Comparison of ENCODE assay signal across 17 mouse cellular contexts in the genomic region with DNA sequence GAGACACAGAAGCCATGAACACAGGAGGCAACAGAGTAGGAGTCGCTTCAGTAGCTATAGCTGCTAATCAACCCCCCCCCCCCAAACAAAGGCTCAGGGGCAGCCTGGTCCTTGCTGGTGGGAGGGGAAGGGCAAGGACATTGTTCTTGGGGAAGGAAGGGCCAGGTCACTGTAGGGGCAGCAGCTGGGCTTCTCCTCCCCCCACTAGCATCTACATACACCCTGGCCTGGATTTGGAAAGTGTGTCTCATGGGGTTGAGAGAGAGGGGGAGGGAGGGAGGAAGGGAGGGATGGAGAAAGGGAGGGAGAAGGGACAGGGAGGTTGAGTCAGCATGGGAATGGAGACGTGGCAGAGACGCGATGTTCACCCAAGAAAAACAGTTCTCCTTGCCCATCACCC. TPM values are rescaled to one million over a fixed set of nuclear protein-coding genes. Genes with fewer than 3 reads are reported as not detected.
DNase-seq lines count a peak whose midpoint lies in the region; ATAC-seq and TF ChIP-seq lines count a peak whose summit lies in the region.
"Had no signal": no experiment of that assay in that cellular context is flagged by ENCODE, and none has a peak within 500 bp of the region (broad histone marks: within the 10 kb centered on the region; RNA-seq: fewer than 3 reads in every experiment).

No protein-coding gene starts in this region.

- peak; percentile 98 for DNase-seq in heart, adult 11 months
- no peak for DNase-seq in lung, postnatal 36 days
- peak; percentile 79 for DNase-seq in NIH3T3 (ENCODE audit: low read depth)
- no peak for DNase-seq in urinary bladder, postnatal 10 days (ENCODE audit: low spot score)
- no peak for DNase-seq in hindbrain, postnatal 0 days (ENCODE audit: low spot score)
- DNase-seq: adrenal gland, postnatal 36 days; B cell, adult 2 months; cerebellum, postnatal 25 days; gastrocnemius, postnatal 10 days; kidney, adult 11 months had no signal

- H3K27ac ChIP-seq in heart, embryonic 11.5 days (ENCODE audit: low read depth, low read length) = no peak overlapping the region
- peak overlapping the region; percentile 96 for H3K27ac ChIP-seq in lung, embryonic 15.5 days
- no peak overlapping the region for H3K27ac ChIP-seq in hindbrain, postnatal 0 days
- H3K27ac ChIP-seq: limb, embryonic 12.5 days; liver, embryonic 15.5 days had no signal

- TF ChIP-seq CTCF in hindbrain, postnatal 0 days (IDR thresholded peaks at IDR 0.05; ENCODE audit: low read depth) = no peak

- H3K9me3 ChIP-seq in heart, embryonic 11.5 days (replicated peaks; ENCODE audit: control insufficient read depth, low read length) = no peaks in the 10 kb centered on the region
- no peaks in the 10 kb centered on the region for H3K9me3 ChIP-seq in lung, embryonic 15.5 days
- no peaks in the 10 kb centered on the region for H3K9me3 ChIP-seq in hindbrain, postnatal 0 days (ENCODE audit: low read length)
- H3K9me3 ChIP-seq: embryonic facial prominence, embryonic 13.5 days; limb, embryonic 12.5 days; liver, embryonic 15.5 days had no signal

- TF ChIP-seq POLR2A in myocyte (IDR thresholded peaks at IDR 0.05; ENCODE audit: insufficient read length, low read depth) = no peak

- H3K4me1 ChIP-seq in heart, embryonic 11.5 days (ENCODE audit: control insufficient read depth, insufficient read depth, low read length) = peaks cover 20% of the 10 kb centered on the region
- peaks cover 64% of the 10 kb centered on the region for H3K4me1 ChIP-seq in lung, embryonic 15.5 days
- H3K4me1 ChIP-seq in hindbrain, postnatal 0 days (ENCODE audit: insufficient read depth, low read length) = no peaks in the 10 kb centered on the region

- WGBS in heart, embryonic 11.5 days (ENCODE audit: insufficient replicate concordance) = 46% methylated on average over 4 of the region's 4 CpGs
- WGBS in lung, embryonic 15.5 days = 31% methylated on average over 4 of the region's 4 CpGs
- 24% methylated on average over 4 of the region's 4 CpGs for WGBS in hindbrain, postnatal 0 days

- H3ac ChIP-seq in myocyte (ENCODE audit: control insufficient read depth, insufficient read length) = no peak overlapping the region

- H3K4me2 ChIP-seq in heart, embryonic 11.5 days = no peak overlapping the region
- H3K4me2 ChIP-seq in lung, embryonic 15.5 days = no peak overlapping the region
- H3K4me2 ChIP-seq in myocyte (ENCODE audit: low read depth) = peak overlapping the region; percentile 76
- no peak overlapping the region for H3K4me2 ChIP-seq in hindbrain, postnatal 0 days (ENCODE audit: low read depth, low read length)
- H3K4me2 ChIP-seq: embryonic facial prominence, embryonic 13.5 days; limb, embryonic 12.5 days; liver, embryonic 15.5 days had no signal

- peaks cover 4% of the 10 kb centered on the region; the same call in 1 of the 2 replicates for H3K36me3 ChIP-seq in heart, embryonic 11.5 days (ENCODE audit: control insufficient read depth, insufficient read depth, low read length)
- H3K36me3 ChIP-seq in lung, embryonic 15.5 days = peaks cover 39% of the 10 kb centered on the region
- H3K36me3 ChIP-seq in myocyte (ENCODE audit: control insufficient read depth, insufficient read depth) = peaks cover 26% of the 10 kb centered on the region
- no peaks in the 10 kb centered on the region for H3K36me3 ChIP-seq in hindbrain, postnatal 0 days (ENCODE audit: insufficient read depth, low read length)
- H3K36me3 ChIP-seq: limb, embryonic 12.5 days; liver, embryonic 15.5 days had no signal

- no peak for ATAC-seq in heart, embryonic 11.5 days (replicated peaks; ENCODE audit: insufficient number of reproducible peaks, low FRiP score, low TSS enrichment)
- no peak for ATAC-seq in lung, embryonic 15.5 days (ENCODE audit: borderline replicate concordance, extremely low read depth, low FRiP score, low TSS enrichment)
- no peak for ATAC-seq in hindbrain, postnatal 0 days
- ATAC-seq: forebrain, embryonic 14.5 days had no signal

- no peaks in the 10 kb centered on the region; the same call in 1 of the 2 replicates for H3K27me3 ChIP-seq in heart, embryonic 11.5 days (ENCODE audit: control insufficient read depth, insufficient read depth, low read length)
- H3K27me3 ChIP-seq in lung, embryonic 15.5 days = no peaks in the 10 kb centered on the region
- H3K27me3 ChIP-seq in myocyte (ENCODE audit: control insufficient read depth, insufficient read depth, insufficient read length) = no peaks in the 10 kb centered on the region
- H3K27me3 ChIP-seq in hindbrain, postnatal 0 days (ENCODE audit: insufficient read depth, low read length) = no peaks in the 10 kb centered on the region

- peaks cover 27% of the 10 kb centered on the region for H3K79me2 ChIP-seq in myocyte (ENCODE audit: control insufficient read depth, insufficient read depth)

- no peak overlapping the region for H3K4me3 ChIP-seq in heart, embryonic 11.5 days (ENCODE audit: low read depth, low read length)
- H3K4me3 ChIP-seq in lung, embryonic 15.5 days = no peak overlapping the region
- no peak overlapping the region for H3K4me3 ChIP-seq in myocyte
- no peak overlapping the region for H3K4me3 ChIP-seq in hindbrain, postnatal 0 days (ENCODE audit: low read length)
- H3K4me3 ChIP-seq: embryonic facial prominence, embryonic 13.5 days; limb, embryonic 12.5 days; liver, embryonic 15.5 days had no signal

- no peak overlapping the region for H3K9ac ChIP-seq in heart, embryonic 11.5 days (ENCODE audit: low read depth, low read length)
- no peak overlapping the region for H3K9ac ChIP-seq in lung, embryonic 15.5 days
- H3K9ac ChIP-seq in hindbrain, postnatal 0 days (replicated peaks; ENCODE audit: low read length) = no peak overlapping the region
- H3K9ac ChIP-seq: embryonic facial prominence, embryonic 13.5 days; limb, embryonic 12.5 days; liver, embryonic 15.5 days had no signal

TF ChIP-seq in myocyte, 11 proteins besides CTCF, POLR2A, EP300 and RAD21:
- TF ChIP-seq REST (IDR thresholded peaks at IDR 0.05; ENCODE audit: insufficient read depth, insufficient read length) (no peak), MYOD1 (IDR thresholded peaks at IDR 0.05; ENCODE audit: control insufficient read depth in 1 of 3, insufficient read length in 2 of 3, low read depth in 2 of 3) (peak in 1 of 3 experiments; percentile 64)

RNA-seq across cellular contexts. Expression of a gene that starts 6.7 kb away (rescaled TPM):
- 16.3 and 23.4 TPM in 2 replicates for polyA plus RNA-seq in heart, embryonic 11.5 days (2014; fragmentation: Nextera tagmentation; extraction: Ambion mirVana)
- polyA plus RNA-seq in lung, embryonic 15.5 days (2015; fragmentation: Nextera tagmentation; extraction: Ambion mirVana) = 82.9 and 89.9 TPM in 2 replicates
- 104 TPM for polyA plus RNA-seq in myocyte (2012; fragmentation: generic; extraction: Trizol)
- total RNA-seq in hindbrain, postnatal 0 days (2014; rRNA removed) = 5.0 and 9.5 TPM in 2 replicates
- 4.4 and 5.3 TPM in 2 replicates for polyA plus RNA-seq in hindbrain, postnatal 0 days (2015; fragmentation: Nextera tagmentation; extraction: Ambion mirVana)

RNA-seq across cellular contexts. Expression of a gene that starts 14.8 kb away (rescaled TPM):
- polyA plus RNA-seq in heart, embryonic 11.5 days (2014; fragmentation: Nextera tagmentation; extraction: Ambion mirVana) = 130 and 137 TPM in 2 replicates
- 188 and 189 TPM in 2 replicates for polyA plus RNA-seq in lung, embryonic 15.5 days (2015; fragmentation: Nextera tagmentation; extraction: Ambion mirVana)
- 270 TPM for polyA plus RNA-seq in myocyte (2012; fragmentation: generic; extraction: Trizol)
- total RNA-seq in hindbrain, postnatal 0 days (2014; rRNA removed) = 76.5 and 82.1 TPM in 2 replicates
- 124 and 127 TPM in 2 replicates for polyA plus RNA-seq in hindbrain, postnatal 0 days (2015; fragmentation: Nextera tagmentation; extraction: Ambion mirVana)

RNA-seq across cellular contexts. Expression of a gene that starts 38.5 kb away (rescaled TPM):
- polyA plus RNA-seq in heart, embryonic 11.5 days (2014; fragmentation: Nextera tagmentation; extraction: Ambion mirVana) = 726 and 772 TPM in 2 replicates
- polyA plus RNA-seq in lung, embryonic 15.5 days (2015; fragmentation: Nextera tagmentation; extraction: Ambion mirVana) = 774 and 832 TPM in 2 replicates
- polyA plus RNA-seq in myocyte (2012; fragmentation: generic; extraction: Trizol) = 507 TPM
- total RNA-seq in hindbrain, postnatal 0 days (2014; rRNA removed) = 501 and 566 TPM in 2 replicates
- 1,894 and 2,002 TPM in 2 replicates for polyA plus RNA-seq in hindbrain, postnatal 0 days (2015; fragmentation: Nextera tagmentation; extraction: Ambion mirVana)

Comparison
In these comparisons a context has a peak if more than half of its experiments do, and no peak if none do; other contexts are left out.
1. DNase-seq: peak in heart, adult 11 months (single experiment) and NIH3T3 (single experiment); none in lung, postnatal 36 days (single experiment), urinary bladder, postnatal 10 days (single experiment) and hindbrain, postnatal 0 days (single experiment).